Mouse (Mus musculus) CH12.LX (cell line): Measurements from ENCODE around the gene Usp49. TPM values are rescaled to one million over a fixed set of nuclear protein-coding genes. Genes with fewer than 3 reads are reported as not detected.
"Not testable (repeated sequence)": the region's sequence is repeated elsewhere in the genome, so short reads cannot be mapped to it uniquely, and the experiment has no call there.

Source experiments
- DNase-seq: peaks from one replicate; pipeline ENCODE4 v3.0.0-alpha.2; 2013; ENCODE audit errors: extremely low read depth
- H3K27ac ChIP-seq: 2 replicates; pipeline ENCODE4 v1.5.1; 2012; ENCODE audit warnings: low read depth, mild to moderate bottlenecking, control low read depth, moderate library complexity; ENCODE audit not compliant: insufficient read depth
- H3K27me3 ChIP-seq: replicated peaks from 2 replicates; pipeline ENCODE3; 2012; ENCODE audit warnings: inconsistent platforms
- H3K36me3 ChIP-seq, 2 experiments: replicated peaks in 1 of 2; 2 replicates each; pipeline versions ENCODE3 to v1.6.1; 2012; ENCODE audit warnings: inconsistent platforms in 1 of 2, low read length in 1 of 2, mild to moderate bottlenecking in 1 of 2, mixed read lengths in 1 of 2, moderate library complexity in 1 of 2; ENCODE audit not compliant: control insufficient read depth in 1 of 2, insufficient read depth in 1 of 2
- H3K4me1 ChIP-seq, 2 experiments: 2 replicates each; pipeline ENCODE4 v1.6.1; 2012; ENCODE audit warnings: inconsistent platforms in 1 of 2, moderate library complexity in 1 of 2; ENCODE audit not compliant: insufficient read depth in 2 of 2, control insufficient read depth in 1 of 2
- H3K4me2 ChIP-seq: 2 replicates; pipeline ENCODE4 v1.6.1; 2012; ENCODE audit warnings: low read depth, mild to moderate bottlenecking, control low read depth; ENCODE audit not compliant: poor library complexity, insufficient read depth, severe bottlenecking
- H3K4me3 ChIP-seq, 3 experiments: fragments of 150-350 bp in 1 of 3; sonication (generic) in 1 of 3; replicated peaks in 1 of 3; 2 replicates each; pipeline versions ENCODE3 to v1.5.1; 2011 to 2012; ENCODE audit warnings: low read depth in 2 of 3, low read length in 2 of 3, mild to moderate bottlenecking in 2 of 3, moderate library complexity in 2 of 3, control low read depth in 1 of 3, improper control_type of control experiment in 1 of 3, inconsistent platforms in 1 of 3, mixed read lengths in 1 of 3; ENCODE audit not compliant: poor library complexity in 1 of 3
- H3K79me2 ChIP-seq: replicated peaks from 2 replicates; pipeline ENCODE4 v1.6.1; 2012; ENCODE audit warnings: mild to moderate bottlenecking, moderate library complexity; ENCODE audit not compliant: control insufficient read depth, poor library complexity, insufficient read depth, severe bottlenecking; ENCODE audit errors: extremely low read depth
- H3K9ac ChIP-seq: 2 replicates; pipeline ENCODE4 v1.6.1; 2012; ENCODE audit warnings: low read depth, mild to moderate bottlenecking, control low read depth, moderate library complexity; ENCODE audit not compliant: insufficient read depth
- H3K9me3 ChIP-seq: replicated peaks from 2 replicates; pipeline ENCODE3; 2012; ENCODE audit warnings: low read length, inconsistent platforms, mixed read lengths
- BHLHE40 ChIP-seq: IDR thresholded peaks from 2 replicates; pipeline ENCODE4 v1.6.1; 2011; ENCODE audit warnings: mild to moderate bottlenecking, low read depth, low read length, improper control_type of control experiment
- CHD2 ChIP-seq: IDR thresholded peaks from 2 replicates; pipeline ENCODE4 v1.6.1; 2011; ENCODE audit warnings: low read length, improper control_type of control experiment
- GABPA ChIP-seq: IDR thresholded peaks from 2 replicates; pipeline ENCODE4 v1.6.1; 2012; ENCODE audit warnings: low read depth, low read length, improper control_type of control experiment, inconsistent platforms; ENCODE audit not compliant: insufficient replicate concordance
- KAT2A ChIP-seq: IDR thresholded peaks from 2 replicates; pipeline ENCODE4 v1.6.1; 2012; ENCODE audit warnings: low read length, improper control_type of control experiment, inconsistent platforms; ENCODE audit not compliant: insufficient replicate concordance
- MAFK ChIP-seq: IDR thresholded peaks from 2 replicates; pipeline ENCODE4 v1.6.1; 2011; ENCODE audit warnings: low read length, improper control_type of control experiment; ENCODE audit not compliant: insufficient replicate concordance
- MAX ChIP-seq: IDR thresholded peaks from 2 replicates; pipeline ENCODE4 v1.6.1; 2011; ENCODE audit warnings: low read length, improper control_type of control experiment
- MAZ ChIP-seq: IDR thresholded peaks from 2 replicates; pipeline ENCODE4 v1.6.1; 2012; ENCODE audit warnings: low read depth, mild to moderate bottlenecking, inconsistent platforms, low read length, improper control_type of control experiment, moderate library complexity
- MXI1 ChIP-seq: IDR thresholded peaks from 2 replicates; pipeline ENCODE4 v1.6.1; 2011; ENCODE audit warnings: mild to moderate bottlenecking, low read depth, low read length, improper control_type of control experiment
- MYC ChIP-seq: IDR thresholded peaks from 2 replicates; pipeline ENCODE4 v1.6.1; 2011; ENCODE audit warnings: low read depth, mild to moderate bottlenecking, improper control_type of control experiment, low read length
- NELFE ChIP-seq: IDR thresholded peaks from 2 replicates; pipeline ENCODE4 v1.6.1; 2011; ENCODE audit warnings: low read depth, low read length, improper control_type of control experiment
- POLR2A ChIP-seq: IDR thresholded peaks from 2 replicates; pipeline ENCODE4 v1.6.1; 2011; ENCODE audit warnings: low read depth, mild to moderate bottlenecking, improper control_type of control experiment, low read length
- RAD21 ChIP-seq: IDR thresholded peaks from 2 replicates; pipeline ENCODE4 v1.6.1; 2011; ENCODE audit warnings: low read depth, mild to moderate bottlenecking, low read length, improper control_type of control experiment, moderate library complexity
- SMC3 ChIP-seq: IDR thresholded peaks from 2 replicates; pipeline ENCODE4 v1.6.1; 2011; ENCODE audit warnings: low read depth, low read length, improper control_type of control experiment
- TBP ChIP-seq: conservative IDR thresholded peaks from 2 replicates; pipeline ENCODE4 v1.6.1; 2011; ENCODE audit warnings: low read depth, low read length, improper control_type of control experiment
- UBTF ChIP-seq: IDR thresholded peaks from 2 replicates; pipeline ENCODE4 v1.6.1; 2012; ENCODE audit warnings: low read depth, mild to moderate bottlenecking, inconsistent platforms, low read length, improper control_type of control experiment, moderate library complexity
- USF1 ChIP-seq: IDR thresholded peaks from 2 replicates; pipeline ENCODE4 v1.6.1; 2014; ENCODE audit warnings: low read depth, mild to moderate bottlenecking, inconsistent platforms, low read length, improper control_type of control experiment
- USF2 ChIP-seq: conservative IDR thresholded peaks from 2 replicates; pipeline ENCODE4 v1.6.1; 2011; ENCODE audit warnings: low read depth, low read length, improper control_type of control experiment
- ZC3H11A ChIP-seq: IDR thresholded peaks from 2 replicates; pipeline ENCODE4 v1.6.1; 2012; ENCODE audit warnings: low read depth, mild to moderate bottlenecking, inconsistent platforms, low read length, improper control_type of control experiment
- dilution Hi-C: fragments of 300-500 bp; cut with MboI; formaldehyde crosslinking; loops from 2 replicates; pipeline ENCODE4 v1.14.3; 2020; ENCODE audit warnings: low sequenced_read_pairs; ENCODE audit not compliant: extremely low pct_unique_long_range_greater_than_20kb, extremely low pct_ligation_motif_present
- in situ Hi-C: fragments of 300-500 bp; cut with MboI; formaldehyde crosslinking; loops from 3 replicates; pipeline ENCODE4 v1.14.3; 2019; ENCODE audit warnings: low sequenced_read_pairs, low pct_ligation_motif_present, low pct_unique_long_range_greater_than_20kb, mixed read lengths
- polyA plus RNA-seq: library from polyadenylated mRNA; unstranded; fragments of >175 nt; gene quantifications from 2 replicates; pipeline ENCODE4 v1.2.1, GENCODE M21; 2012; ENCODE audit warnings: low read depth; ENCODE audit not compliant: insufficient read length
- total RNA-seq, 2 experiments: library from RNA; depleted of rRNA; stranded (reverse); fragments of 300-350 nt in 1 of 2; fragments of >200 nt in 1 of 2; gene quantifications; 2 replicates each; pipeline ENCODE4 v1.2.3; 2012 to 2014

The Usp49 gene
- total and polyA plus RNA-seq, 3 experiments = 2.6 to 4.3 (median 3.4) TPM

DNA sequence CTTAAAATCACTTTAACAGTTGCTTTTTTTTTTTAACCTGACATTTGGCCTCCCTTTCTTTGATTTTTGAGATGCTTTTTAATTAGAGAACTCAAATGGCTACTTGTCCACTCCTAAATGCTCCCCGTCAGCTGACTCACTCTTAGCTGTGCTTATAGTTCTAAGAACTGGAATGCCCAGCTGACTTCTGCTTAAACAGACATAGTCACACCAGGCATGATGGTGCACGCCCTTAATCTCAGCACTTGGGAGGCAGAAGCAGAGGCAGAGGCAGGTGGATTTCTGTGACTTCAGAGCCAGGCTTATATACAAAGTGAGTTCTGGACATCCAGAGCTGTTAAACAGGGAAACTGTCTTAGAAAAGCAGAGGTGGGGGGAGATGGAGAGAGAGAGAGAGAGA lies 21.5 kb downstream of the Usp49 start:
- Histone ChIP-seq H3K27me3 (no peaks in the 10 kb centered on the region), H3K9ac (no peak overlapping the region), H3K9me3 (no peaks in the 10 kb centered on the region), H3K36me3 (peaks cover 0 to 4% of the 10 kb centered on the region in 2 experiments), H3K79me2 (no peaks in the 10 kb centered on the region), H3K4me1 (no peaks in the 10 kb centered on the region), H3K27ac (no peak overlapping the region), H3K4me2 (no peak overlapping the region), H3K4me3 (no peak overlapping the region)
- in situ Hi-C loops (no loop called here), dilution Hi-C loops (no loop called here)
- DNase-seq = no peak
- no peak for TF ChIP-seq RAD21
- no peak for TF ChIP-seq MAZ
- no peak for TF ChIP-seq UBTF
- TF ChIP-seq BHLHE40 = no peak
- no peak for TF ChIP-seq MYC
- TF ChIP-seq NELFE = no peak
- no peak for TF ChIP-seq MXI1
- no peak for TF ChIP-seq ZC3H11A
- TF ChIP-seq SMC3 = no peak
- TF ChIP-seq TBP = no peak
- no peak for TF ChIP-seq USF2
- no peak for TF ChIP-seq GABPA
- TF ChIP-seq KAT2A = no peak
- TF ChIP-seq CHD2 = no peak
- TF ChIP-seq MAX = no peak
- TF ChIP-seq USF1 = no peak
- no peak for TF ChIP-seq POLR2A
- TF ChIP-seq MAFK = no peak

DNA sequence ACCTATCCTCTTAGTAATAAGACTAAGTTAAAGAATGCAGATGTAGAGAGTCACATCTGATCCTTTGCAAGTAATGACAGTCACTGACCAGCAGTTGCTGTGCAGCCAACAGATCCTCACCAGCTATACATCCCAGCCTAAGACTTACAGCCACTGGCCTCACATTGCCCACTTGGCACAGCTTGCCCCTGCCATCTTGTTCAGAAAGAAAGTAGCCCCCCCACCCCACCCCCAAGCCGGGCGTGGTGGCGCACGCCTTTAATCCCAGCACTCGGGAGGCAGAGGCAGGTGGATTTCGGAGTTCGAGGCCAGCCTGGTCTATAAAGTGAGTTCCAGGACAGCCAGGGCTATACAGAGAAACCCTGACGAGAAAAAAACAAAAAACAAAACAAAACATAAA lies 23.9 kb downstream of the Usp49 start:
- H3K9ac ChIP-seq, H3K79me2 ChIP-seq, H3K4me3 ChIP-seq, H3K4me1 ChIP-seq, H3K4me2 ChIP-seq, H3K27me3 ChIP-seq, H3K36me3 ChIP-seq, DNase-seq, dilution Hi-C loops, in situ Hi-C loops, H3K27ac ChIP-seq, H3K9me3 ChIP-seq: not testable (repeated sequence)
